Mouse (Mus musculus) hindbrain, postnatal 0 days (tissue): ENCODE data around the gene Ipo9. TPM values are rescaled to one million over a fixed set of nuclear protein-coding genes. Genes with fewer than 3 reads are reported as not detected.

ENCODE experiments used
- ATAC-seq: fragments of 200-750 bp; cut with Nextera tagmentation; 2 replicates; pipeline ENCODE4 v1.8.0; 2017; ENCODE audit warnings: mild to moderate bottlenecking, moderate TSS enrichment, moderate library complexity
- DNase-seq: peaks from one replicate; pipeline ENCODE4 v3.0.0-alpha.2; 2015; ENCODE audit warnings: low spot score
- H3K27ac ChIP-seq: fragments of 300-500 bp; sonication (generic); 2 replicates; pipeline ENCODE4 v1.5.1; 2014; ENCODE audit warnings: mild to moderate bottlenecking
- H3K27me3 ChIP-seq: fragments of 300-500 bp; sonication (generic); 2 replicates; pipeline ENCODE4 v1.6.1; 2014; ENCODE audit warnings: low read length, mixed read lengths; ENCODE audit not compliant: insufficient read depth
- H3K36me3 ChIP-seq: fragments of 300-500 bp; sonication (generic); 2 replicates; pipeline ENCODE4 v1.6.1; 2014; ENCODE audit warnings: low read length, mixed read lengths; ENCODE audit not compliant: insufficient read depth
- H3K4me1 ChIP-seq: fragments of 300-500 bp; sonication (generic); 2 replicates; pipeline ENCODE4 v1.6.1; 2014; ENCODE audit warnings: antibody characterized with exemption, low read length, mixed read lengths; ENCODE audit not compliant: insufficient read depth
- H3K4me2 ChIP-seq: fragments of 300-500 bp; sonication (generic); 2 replicates; pipeline ENCODE4 v1.6.1; 2014; ENCODE audit warnings: low read depth, mild to moderate bottlenecking, low read length, moderate library complexity, mixed read lengths
- H3K4me3 ChIP-seq: fragments of 300-500 bp; sonication (generic); 2 replicates; pipeline ENCODE4 v1.5.1; 2014; ENCODE audit warnings: low read length
- H3K9ac ChIP-seq: fragments of 300-500 bp; sonication (generic); replicated peaks from 2 replicates; pipeline ENCODE4 v1.6.1; 2014; ENCODE audit warnings: mild to moderate bottlenecking, low read length, moderate library complexity, mixed read lengths
- H3K9me3 ChIP-seq: fragments of 300-500 bp; sonication (generic); 2 replicates; pipeline ENCODE4 v1.6.1; 2016; ENCODE audit warnings: low read length, mixed read lengths
- CTCF ChIP-seq: IDR thresholded peaks from 2 replicates; pipeline ENCODE4 v1.5.1; 2016; ENCODE audit warnings: antibody characterized with exemption, control low read depth, low read depth
- WGBS: fragments of 180-500 bp; shearing (Covaris S2); extraction: QIAGEN DNeasy Blood & Tissue Kit; methylation state at CpG from one replicate; pipeline ENCODE4 v1.1.7; 2014; 5-methylcytosine and 5-hydroxymethylcytosine counted together
- polyA plus RNA-seq: library from polyadenylated mRNA; unstranded; fragments of >200 nt; fragmentation: Nextera tagmentation; extraction: Ambion mirVana; gene quantifications from 2 replicates; pipeline ENCODE4 v1.2.1, GENCODE M21; 2015
- total RNA-seq: library from RNA; depleted of rRNA; stranded (reverse); fragments of >200 nt; gene quantifications from 2 replicates; pipeline ENCODE4 v1.2.3, GENCODE M21; 2014

The Ipo9 gene
- total and polyA plus RNA-seq, 2 experiments from 2014 or later = 91.1 to 134 TPM

GRCm38 (mm10) chr1:135374868-135375581 lies 55.3 kb downstream of the Ipo9 start, which contains the start of gene Shisa4:
Gene Shisa4, minus strand, starts transcription at chr1:135375237.
- Histone ChIP-seq H3K27me3 (no peaks in the 10 kb centered on the region), H3K9ac (peak within 1 kb of the TSS; percentile 90)
- WGBS = 1% methylated on average over 37 of the region's 38 CpGs

GRCm38 (mm10) chr1:135374175-135374867 lies 56.0 kb downstream of the Ipo9 start:
- Histone ChIP-seq H3K9ac (peak overlapping the region; percentile 90), H3K27ac (peak overlapping the region; percentile 90), H3K27me3 (no peaks in the 10 kb centered on the region), H3K9me3 (no peaks in the 10 kb centered on the region), H3K4me1 (peaks cover 22% of the 10 kb centered on the region), H3K4me3 (peak overlapping the region; percentile 80), H3K4me2 (peak overlapping the region; percentile 93), H3K36me3 (no peaks in the 10 kb centered on the region)
- no peak for ATAC-seq
- no peak for TF ChIP-seq CTCF
- 1% methylated on average over 19 of the region's 19 CpGs for WGBS
- peak; percentile 41 for DNase-seq

More at GRCm38 (mm10) chr1:135374868-135375581, 55.3 kb downstream of the Ipo9 start, which contains the start of gene Shisa4:
- peak; percentile 95 for ATAC-seq
- H3K36me3 ChIP-seq = no peaks in the 10 kb centered on the region
- peak within 1 kb of the TSS; percentile 93 for H3K4me2 ChIP-seq
- peak within 1 kb of the TSS; percentile 80 for H3K4me3 ChIP-seq
- H3K9me3 ChIP-seq = no peaks in the 10 kb centered on the region
- H3K27ac ChIP-seq = peak within 1 kb of the TSS; percentile 90
- DNase-seq = peak; percentile 88
- peak; percentile 40 for TF ChIP-seq CTCF
- peaks cover 22% of the 10 kb centered on the region for H3K4me1 ChIP-seq

- H3K4me1 ChIP-seq = peaks cover 26% of the 10 kb centered on the region
- TF ChIP-seq CTCF = no peak
- peak overlapping the region; percentile 93 for H3K4me2 ChIP-seq
- ATAC-seq = no peak
- no peaks in the 10 kb centered on the region for H3K9me3 ChIP-seq
- 57% methylated on average over 4 of the region's 4 CpGs for WGBS
- H3K4me3 ChIP-seq = peak overlapping the region; percentile 14; the same call in 1 of the 2 replicates
- no peaks in the 10 kb centered on the region for H3K36me3 ChIP-seq
- DNase-seq = peak; percentile 41
- no peak overlapping the region; the same call in 1 of the 2 replicates for H3K9ac ChIP-seq
- no peaks in the 10 kb centered on the region for H3K27me3 ChIP-seq
- H3K27ac ChIP-seq = no peak overlapping the region; the same call in 1 of the 2 replicates
These were observed 57.1 kb downstream of the Ipo9 start for GRCm38 (mm10) chr1:135373171-135373677.

GRCm38 (mm10) chr1:135369415-135369814 lies 60.9 kb downstream of the Ipo9 start:
- DNase-seq = no peak
- Histone ChIP-seq H3K36me3 (no peaks in the 10 kb centered on the region), H3K4me2 (peak overlapping the region; percentile 92), H3K4me1 (peaks cover 19% of the 10 kb centered on the region), H3K27ac (no peak overlapping the region; the same call in 1 of the 2 replicates), H3K27me3 (no peaks in the 10 kb centered on the region), H3K9ac (0 out of 2 replicates have a peak overlapping the region, but pooled peaks have one; percentile 61), H3K4me3 (no peak overlapping the region), H3K9me3 (no peaks in the 10 kb centered on the region)
- TF ChIP-seq CTCF = no peak
- 84% methylated on average over 5 of the region's 5 CpGs for WGBS
- no peak for ATAC-seq

GRCm38 (mm10) chr1:135368982-135369381 lies 61.3 kb downstream of the Ipo9 start:
- peak overlapping the region; percentile 61 for H3K9ac ChIP-seq
- H3K9me3 ChIP-seq = no peaks in the 10 kb centered on the region
- H3K36me3 ChIP-seq = no peaks in the 10 kb centered on the region
- no peaks in the 10 kb centered on the region for H3K27me3 ChIP-seq
- peak overlapping the region; percentile 64 for H3K27ac ChIP-seq
- peak; percentile 58 for TF ChIP-seq CTCF
- DNase-seq (peak; percentile 81), ATAC-seq (peak; percentile 50)
- 11% methylated on average over 14 of the region's 14 CpGs for WGBS
- peak overlapping the region; percentile 92 for H3K4me2 ChIP-seq
- H3K4me3 ChIP-seq = peak overlapping the region; percentile 42
- peaks cover 19% of the 10 kb centered on the region for H3K4me1 ChIP-seq

GRCm38 (mm10) chr1:135368245-135368644 lies 62.1 kb downstream of the Ipo9 start:
- ATAC-seq (peak; percentile 89), DNase-seq (peak; percentile 97)
- peak overlapping the region; percentile 61 for H3K9ac ChIP-seq
- H3K4me1 ChIP-seq = peaks cover 16% of the 10 kb centered on the region
- H3K4me2 ChIP-seq = peak overlapping the region; percentile 92
- H3K27me3 ChIP-seq = no peaks in the 10 kb centered on the region
- no peaks in the 10 kb centered on the region for H3K9me3 ChIP-seq
- under 1% methylated on average over 20 of the region's 20 CpGs for WGBS
- H3K4me3 ChIP-seq = peak overlapping the region; percentile 42
- H3K36me3 ChIP-seq = no peaks in the 10 kb centered on the region
- peak; percentile 92 for TF ChIP-seq CTCF
- peak overlapping the region; percentile 64 for H3K27ac ChIP-seq
